Mouse (Mus musculus): ENCODE data around the gene Nphs2.
A peak's percentile ranks its signal among the peaks of the same experiment; 100 is the strongest.
"Not testable (repeated sequence)": the region's sequence is repeated elsewhere in the genome, so short reads cannot be mapped to it uniquely, and the experiment has no call there.

The Nphs2 gene

GRCm38 (mm10) chr1:156310630-156311029, at the start of gene Nphs2:
Nphs2 (plus strand) TSS chr1:156310727.
- ATAC-seq (ENCODE audit: insufficient number of reproducible peaks, low FRiP score, low TSS enrichment), result peak; percentile 33; the same call in 1 of the 2 replicates

GRCm38 (mm10) chr1:156263352-156263751, 47.2 kb upstream of the Nphs2 start:
- ATAC-seq (ENCODE audit: insufficient number of reproducible peaks, low FRiP score, low TSS enrichment), result peak; percentile 64; the same call in 1 of the 2 replicates

- no peak for ATAC-seq (ENCODE audit: insufficient number of reproducible peaks, low FRiP score, low TSS enrichment)
These were observed 46.6 kb upstream of the Nphs2 start for GRCm38 (mm10) chr1:156263946-156264345.

GRCm38 (mm10) chr1:156268546-156268945, 42.0 kb upstream of the Nphs2 start:
- not testable (repeated sequence) for ATAC-seq (ENCODE audit: insufficient number of reproducible peaks, low FRiP score, low TSS enrichment)

GRCm38 (mm10) chr1:156270471-156270870, 40.1 kb upstream of the Nphs2 start:
- ATAC-seq (ENCODE audit: insufficient number of reproducible peaks, low FRiP score, low TSS enrichment), result no peak

GRCm38 (mm10) chr1:156271654-156272053, 38.9 kb upstream of the Nphs2 start:
- ATAC-seq (ENCODE audit: insufficient number of reproducible peaks, low FRiP score, low TSS enrichment), result no peak

- ATAC-seq (ENCODE audit: insufficient number of reproducible peaks, low FRiP score, low TSS enrichment), result no peak
These were observed 36.9 kb upstream of the Nphs2 start for GRCm38 (mm10) chr1:156273647-156274046.

GRCm38 (mm10) chr1:156280131-156280530, 30.4 kb upstream of the Nphs2 start:
- ATAC-seq (ENCODE audit: insufficient number of reproducible peaks, low FRiP score, low TSS enrichment), result no peak

- ATAC-seq (ENCODE audit: insufficient number of reproducible peaks, low FRiP score, low TSS enrichment), result no peak
These were observed 26.3 kb upstream of the Nphs2 start for GRCm38 (mm10) chr1:156284207-156284606.

- ATAC-seq (ENCODE audit: insufficient number of reproducible peaks, low FRiP score, low TSS enrichment), result no peak
These were observed 25.5 kb upstream of the Nphs2 start for GRCm38 (mm10) chr1:156284851-156285540.

- ATAC-seq (ENCODE audit: insufficient number of reproducible peaks, low FRiP score, low TSS enrichment), result no peak
These were observed 25.0 kb upstream of the Nphs2 start for GRCm38 (mm10) chr1:156285541-156285896.

- ATAC-seq (ENCODE audit: insufficient number of reproducible peaks, low FRiP score, low TSS enrichment), result no peak
These were observed 21.8 kb upstream of the Nphs2 start for GRCm38 (mm10) chr1:156288556-156289221.

- not testable (repeated sequence) for ATAC-seq (ENCODE audit: insufficient number of reproducible peaks, low FRiP score, low TSS enrichment)
These were observed 21.3 kb upstream of the Nphs2 start for GRCm38 (mm10) chr1:156289222-156289587.

- ATAC-seq (ENCODE audit: insufficient number of reproducible peaks, low FRiP score, low TSS enrichment), result no peak
These were observed 20.5 kb upstream of the Nphs2 start for GRCm38 (mm10) chr1:156290016-156290415.

- ATAC-seq (ENCODE audit: insufficient number of reproducible peaks, low FRiP score, low TSS enrichment), result peak; percentile 53
These were observed 7.4 kb upstream of the Nphs2 start, which contains the start of gene Tdrd5 for GRCm38 (mm10) chr1:156302911-156303749. Tdrd5 (minus strand) TSS chr1:156303664.

- ATAC-seq (ENCODE audit: insufficient number of reproducible peaks, low FRiP score, low TSS enrichment), result no peak
These were observed 1.9 kb upstream of the Nphs2 start for GRCm38 (mm10) chr1:156308595-156308994.

GRCm38 (mm10) chr1:156323126-156323525, 12.6 kb downstream of the Nphs2 start:
- no peak for ATAC-seq (ENCODE audit: insufficient number of reproducible peaks, low FRiP score, low TSS enrichment)

GRCm38 (mm10) chr1:156340847-156341246, 30.3 kb downstream of the Nphs2 start:
- ATAC-seq (ENCODE audit: insufficient number of reproducible peaks, low FRiP score, low TSS enrichment), result no peak

GRCm38 (mm10) chr1:156344433-156344832, 33.9 kb downstream of the Nphs2 start:
- no peak for ATAC-seq (ENCODE audit: insufficient number of reproducible peaks, low FRiP score, low TSS enrichment)

- no peak for ATAC-seq (ENCODE audit: insufficient number of reproducible peaks, low FRiP score, low TSS enrichment)
These were observed 35.1 kb downstream of the Nphs2 start for GRCm38 (mm10) chr1:156345633-156346032.

GRCm38 (mm10) chr1:156349031-156349430, 38.5 kb downstream of the Nphs2 start:
- ATAC-seq (ENCODE audit: insufficient number of reproducible peaks, low FRiP score, low TSS enrichment), result no peak

All from cerebellum, adult (tissue).